In the genomic region with DNA sequence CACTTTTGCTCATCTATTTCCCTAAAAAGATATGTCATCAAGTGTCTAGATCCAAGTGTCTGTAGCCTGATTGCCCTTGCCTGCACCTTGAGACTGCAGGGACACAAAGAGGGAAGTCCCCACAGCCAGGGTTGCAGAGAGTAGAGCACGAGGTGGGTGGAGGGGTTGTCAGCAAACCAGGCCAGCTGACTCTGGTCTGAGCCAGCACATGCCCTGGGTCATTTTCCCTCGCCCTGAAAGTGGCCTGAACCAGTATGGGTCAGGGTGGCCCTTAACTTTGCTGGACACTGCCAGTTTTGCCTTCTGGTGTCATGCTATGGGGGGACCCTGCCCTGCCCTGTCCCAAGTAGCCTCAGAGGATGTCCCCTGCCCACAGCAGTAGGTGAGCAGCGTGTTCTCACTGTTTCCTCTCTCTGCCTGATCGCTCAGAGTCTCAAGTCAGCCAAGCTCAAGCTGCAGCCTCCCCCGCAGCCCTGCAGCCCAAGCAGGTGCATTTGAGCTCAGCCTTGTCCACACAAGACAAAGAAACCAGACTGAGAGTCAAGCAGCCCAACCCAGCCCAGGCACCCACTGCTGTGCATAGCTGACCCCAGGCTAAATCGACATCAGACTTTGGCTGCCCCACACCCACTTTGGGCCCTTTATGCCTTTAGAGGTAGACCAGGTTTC, we compare ENCODE assay signal across 8 mouse cellular contexts. TPM values are rescaled to one million over a fixed set of nuclear protein-coding genes. Genes with fewer than 3 reads are reported as not detected.
DNase-seq lines count a peak whose midpoint lies in the region; ATAC-seq and TF ChIP-seq lines count a peak whose summit lies in the region.

No protein-coding gene starts in this region.

- no peaks in the 10 kb centered on the region for H3K36me3 ChIP-seq in forebrain, embryonic 16.5 days (ENCODE audit: control insufficient read depth, insufficient read depth)
- H3K36me3 ChIP-seq in kidney, adult 2 months (ENCODE audit: control insufficient read depth, insufficient read depth, low read length): no peaks in the 10 kb centered on the region
- no peaks in the 10 kb centered on the region for H3K36me3 ChIP-seq in splenic B cell, adult 2 months (ENCODE audit: control insufficient read depth, insufficient read depth, low read length, poor library complexity, severe bottlenecking)

- DNase-seq in layer of hippocampus, adult 11-12 months (ENCODE audit: low spot score): peak; percentile 39
- no peak for DNase-seq in layer of hippocampus, postnatal 36 days
- peak; percentile 85 for DNase-seq in kidney, adult 2 months
- peak; percentile 46 for DNase-seq in lung, postnatal 14 days
- DNase-seq in splenic B cell, adult 2 months (ENCODE audit: low read depth, low spot score): peak; percentile 80
- no peak for DNase-seq in urinary bladder, adult 18-20 months (ENCODE audit: low spot score in 2 of 2)
- DNase-seq in cerebellum, adult 9-10 months: no peak

- no peak overlapping the region for H3K4me2 ChIP-seq in forebrain, embryonic 16.5 days (ENCODE audit: low read length)

- ATAC-seq in forebrain, embryonic 16.5 days: no peak

- no peaks in the 10 kb centered on the region for H3K9me3 ChIP-seq in forebrain, embryonic 16.5 days (ENCODE audit: control insufficient read depth, low read length)

- TF ChIP-seq CTCF in kidney, adult 2 months (conservative IDR thresholded peaks at IDR 0.05; ENCODE audit: insufficient read depth, insufficient read length, low read depth, low read length): no peak

- peaks cover 96% of the 10 kb centered on the region for H3K4me1 ChIP-seq in forebrain, embryonic 16.5 days (replicated peaks; ENCODE audit: control insufficient read depth, insufficient read depth, low read length)
- H3K4me1 ChIP-seq in kidney, adult 2 months (ENCODE audit: control insufficient read depth, insufficient read depth, low read length): peaks cover 92% of the 10 kb centered on the region

- H3K9ac ChIP-seq in forebrain, embryonic 16.5 days (replicated peaks; ENCODE audit: low read depth, low read length): no peak overlapping the region

- H3K4me3 ChIP-seq in forebrain, embryonic 16.5 days (replicated peaks; ENCODE audit: low read length): no peak overlapping the region
- no peak overlapping the region for H3K4me3 ChIP-seq in kidney, adult 2 months (ENCODE audit: insufficient read depth, low read depth, low read length)

- no peaks in the 10 kb centered on the region for H3K27me3 ChIP-seq in forebrain, embryonic 16.5 days (replicated peaks; ENCODE audit: control insufficient read depth, insufficient read depth, low read length)
- H3K27me3 ChIP-seq in kidney, adult 2 months (replicated peaks; ENCODE audit: control insufficient read depth, insufficient read depth, low read length): no peaks in the 10 kb centered on the region
- H3K27me3 ChIP-seq in splenic B cell, adult 2 months (ENCODE audit: control insufficient read depth, insufficient read depth, low read length, poor library complexity, severe bottlenecking): no peaks in the 10 kb centered on the region

- 46% methylated on average over 6 of the region's 6 CpGs for WGBS in forebrain, embryonic 16.5 days
- 12% methylated on average over 6 of the region's 6 CpGs for WGBS in kidney, adult 2 months

- TF ChIP-seq POLR2A in kidney, adult 2 months (IDR thresholded peaks at IDR 0.05; ENCODE audit: low read depth, low read length): no peak

- peak overlapping the region; percentile 20; the same call in 1 of the 2 replicates for H3K27ac ChIP-seq in forebrain, embryonic 16.5 days (ENCODE audit: low read length)
- peak overlapping the region; percentile 97 for H3K27ac ChIP-seq in kidney, adult 2 months (ENCODE audit: insufficient read depth, low read depth, low read length)

RNA-seq across cellular contexts. Expression of gene Zmiz1, which starts 14.1 kb away (rescaled TPM):
- 10 to 100 TPM; 88.1 to 94.5 TPM for total RNA-seq in layer of hippocampus, postnatal 36 days (2021)
- 52.6 and 56.6 TPM in 2 replicates for polyA plus RNA-seq in forebrain, embryonic 16.5 days (2015; fragmentation: Nextera tagmentation; extraction: Ambion mirVana)
- 37.8 and 42.6 TPM in 2 replicates for polyA plus RNA-seq in kidney, adult 2 months (2012; rRNA removed)

Comparison
In these comparisons a context has a peak if more than half of its experiments do, and no peak if none do; other contexts are left out.
1. DNase-seq: peak in layer of hippocampus, adult 11-12 months (single experiment), kidney, adult 2 months (single experiment), lung, postnatal 14 days (single experiment) and splenic B cell, adult 2 months (single experiment); none in layer of hippocampus, postnatal 36 days (0 of 2), urinary bladder, adult 18-20 months (0 of 2) and cerebellum, adult 9-10 months (single experiment).